Mouse (Mus musculus): Measurements from ENCODE around the gene Dnajc12.
"Not testable (repeated sequence)": the region's sequence is repeated elsewhere in the genome, so short reads cannot be mapped to it uniquely, and the experiment has no call there.

The Dnajc12 gene

DNA sequence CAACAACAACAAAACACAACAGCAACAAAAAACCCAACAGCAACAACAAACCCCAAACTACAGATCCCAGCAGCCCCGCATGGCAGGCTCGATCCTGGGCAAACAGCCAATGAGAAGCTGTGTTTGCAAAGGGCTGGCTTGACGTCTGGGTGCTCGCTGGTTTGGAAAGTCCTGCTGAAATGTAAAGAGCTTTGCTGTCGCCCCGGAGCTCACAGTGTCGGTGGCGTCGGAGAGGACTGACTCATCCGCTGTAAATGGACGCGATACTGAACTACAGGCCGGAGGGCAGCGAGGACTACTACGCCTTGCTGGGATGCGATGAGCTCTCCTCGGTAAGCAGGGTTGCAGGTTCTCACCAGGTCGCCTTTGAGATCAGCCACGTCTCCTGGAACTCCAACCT, 4.2 kb downstream of the Dnajc12 start:
- DNase-seq (ENCODE audit: low spot score) = peak; percentile 74

DNA sequence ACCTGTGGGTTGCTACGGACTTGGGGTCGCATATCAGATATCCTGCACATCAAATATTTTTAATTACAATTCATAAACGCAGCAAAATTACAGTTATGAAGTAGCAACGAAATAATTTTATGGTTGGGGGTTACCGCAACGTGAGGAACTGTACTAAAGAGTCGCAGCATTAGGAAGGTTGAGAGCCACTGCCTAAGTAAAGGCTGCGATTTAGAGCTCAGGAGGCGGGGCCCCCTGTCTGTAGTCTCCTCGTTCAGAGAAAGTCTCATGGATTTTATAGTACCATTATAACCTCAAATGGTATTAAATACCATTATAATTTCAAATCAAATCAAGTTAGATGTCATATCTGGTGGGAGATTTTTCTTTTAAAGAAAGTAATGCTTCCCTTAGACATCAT, 4.7 kb downstream of the Dnajc12 start:
- DNase-seq (ENCODE audit: low spot score) = no peak

DNA sequence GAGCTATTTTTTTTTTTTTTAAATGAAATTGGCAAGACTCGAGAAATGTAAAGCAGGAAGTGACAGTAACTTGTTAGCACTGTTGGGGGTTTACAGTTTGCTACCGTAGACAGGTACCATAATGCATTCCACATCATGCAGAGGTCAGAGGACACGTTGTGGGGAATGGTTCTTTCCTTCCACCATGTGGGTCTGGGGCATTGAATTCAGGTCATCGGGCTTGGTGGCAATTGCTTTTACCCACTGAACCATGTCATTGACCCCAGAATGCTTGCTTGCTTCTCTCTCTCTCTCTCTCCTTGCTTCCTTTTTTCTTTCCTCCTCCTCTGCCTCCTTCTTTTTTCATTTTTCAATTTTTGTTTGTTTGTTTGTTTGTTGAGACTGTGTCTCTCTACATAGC, 6.7 kb downstream of the Dnajc12 start:
- DNase-seq (ENCODE audit: low spot score) = no peak

DNA sequence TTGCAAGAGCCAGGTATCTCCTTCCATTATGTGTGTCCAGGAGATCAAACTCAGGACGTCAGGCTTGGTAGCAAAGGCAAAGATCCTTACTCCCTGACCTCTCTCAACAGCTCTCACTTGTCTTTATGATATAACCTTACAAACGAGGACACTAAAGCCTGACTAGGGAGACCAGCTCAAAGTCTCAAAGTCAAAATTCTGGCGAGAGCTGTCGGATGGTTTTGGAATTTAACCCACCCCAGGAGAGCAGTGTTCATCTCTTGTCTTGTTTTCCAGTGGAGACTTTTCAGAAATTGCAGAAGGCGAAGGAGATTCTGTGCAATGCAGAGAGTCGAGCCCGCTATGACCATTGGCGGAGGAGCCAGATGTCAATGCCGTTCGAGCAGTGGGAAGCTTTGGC, 14.7 kb downstream of the Dnajc12 start:
- no peak for DNase-seq (ENCODE audit: low spot score)

DNA sequence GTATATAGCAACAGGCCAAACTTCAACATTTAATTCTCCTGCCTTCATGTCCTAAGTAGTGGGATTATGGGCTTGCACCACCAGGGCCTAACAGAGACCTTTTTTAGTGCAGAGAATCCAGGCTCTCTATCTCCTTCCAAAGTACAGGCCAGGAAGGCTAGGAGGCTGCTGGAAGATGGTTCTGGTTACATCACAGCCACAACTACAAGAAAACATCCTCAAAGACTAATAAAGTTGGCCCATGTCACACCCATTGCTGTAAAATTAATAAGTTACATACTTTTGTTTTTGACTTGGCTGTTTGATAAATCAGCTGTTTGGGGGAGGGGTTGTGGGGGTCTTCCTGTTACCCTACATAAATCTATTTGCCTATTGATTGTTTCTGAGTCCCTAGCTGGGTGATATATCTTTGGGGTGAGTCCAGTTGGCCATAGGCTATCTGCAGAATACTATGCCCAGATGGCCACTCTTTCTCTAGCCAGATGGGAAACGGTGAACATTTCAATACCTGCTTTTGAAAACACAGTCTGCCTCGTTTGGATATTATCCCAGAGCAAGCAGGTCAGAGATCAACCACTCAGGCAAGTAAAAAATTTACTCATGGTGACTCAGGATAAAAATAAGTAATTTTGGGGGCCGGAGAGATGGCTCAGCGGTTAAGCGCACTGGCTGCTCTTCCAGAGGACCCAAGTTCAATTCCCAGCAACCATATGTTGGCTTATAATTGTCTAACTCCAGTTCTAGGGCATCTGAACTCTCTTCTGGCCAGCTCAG, 20.7 kb downstream of the Dnajc12 start:
- no peak for DNase-seq (ENCODE audit: low spot score)

DNA sequence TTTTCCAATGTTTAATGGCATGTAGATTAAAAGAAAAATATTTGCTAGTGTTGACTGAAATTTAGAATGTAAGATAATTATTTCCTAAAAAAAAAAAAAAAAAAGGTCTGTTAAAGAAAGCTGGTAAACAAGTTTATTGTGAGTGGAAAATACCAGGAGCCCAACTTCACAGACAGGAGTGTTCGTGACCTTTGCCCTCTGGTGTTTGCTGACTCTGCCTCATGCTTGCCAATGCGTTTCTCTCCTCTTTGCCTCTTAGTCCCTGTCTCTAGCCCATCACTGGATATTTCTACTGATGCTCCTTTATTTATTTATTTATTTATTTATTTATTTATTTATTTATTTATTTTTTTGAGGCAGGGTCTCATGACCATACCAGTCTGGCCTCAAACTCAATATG, 21.4 kb downstream of the Dnajc12 start:
- no peak for DNase-seq (ENCODE audit: low spot score)

DNA sequence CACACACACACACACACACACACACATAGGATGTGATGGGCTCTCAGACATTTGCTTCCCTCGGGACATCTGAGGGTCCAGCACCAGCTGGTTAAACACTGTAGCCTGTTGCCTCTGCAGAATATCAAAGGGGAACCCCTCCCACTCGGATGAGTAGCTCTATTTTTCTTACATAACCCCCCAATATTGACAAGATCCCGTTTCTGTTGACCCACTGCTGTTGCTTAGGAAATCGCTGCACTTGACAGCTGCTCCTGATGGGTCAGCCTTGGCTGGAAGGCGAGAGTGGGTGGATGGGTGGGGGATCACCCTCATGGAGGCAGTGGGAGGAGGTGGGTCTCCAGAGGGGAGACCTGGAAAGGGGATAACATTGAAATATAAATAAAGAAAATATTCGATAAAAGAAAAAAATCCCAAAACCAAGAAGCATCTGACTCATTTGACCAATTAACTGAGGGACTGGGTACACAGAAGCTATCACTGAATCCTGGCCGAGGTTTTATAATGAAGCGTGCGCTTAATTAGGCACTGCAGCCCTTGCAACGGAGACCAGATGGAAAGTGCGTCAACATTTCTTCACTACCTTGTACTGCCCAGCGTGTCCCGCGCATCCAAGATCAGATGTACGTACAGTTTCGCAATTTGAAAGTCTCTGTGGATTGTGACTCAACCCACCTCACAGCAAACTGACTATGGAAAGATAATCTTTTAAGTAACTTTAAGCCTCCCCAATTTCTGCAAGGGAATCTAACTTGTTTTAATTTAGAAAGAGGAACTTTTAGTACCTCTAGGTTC, 28.1 kb downstream of the Dnajc12 start:
- DNase-seq (ENCODE audit: low spot score) = no peak

DNA sequence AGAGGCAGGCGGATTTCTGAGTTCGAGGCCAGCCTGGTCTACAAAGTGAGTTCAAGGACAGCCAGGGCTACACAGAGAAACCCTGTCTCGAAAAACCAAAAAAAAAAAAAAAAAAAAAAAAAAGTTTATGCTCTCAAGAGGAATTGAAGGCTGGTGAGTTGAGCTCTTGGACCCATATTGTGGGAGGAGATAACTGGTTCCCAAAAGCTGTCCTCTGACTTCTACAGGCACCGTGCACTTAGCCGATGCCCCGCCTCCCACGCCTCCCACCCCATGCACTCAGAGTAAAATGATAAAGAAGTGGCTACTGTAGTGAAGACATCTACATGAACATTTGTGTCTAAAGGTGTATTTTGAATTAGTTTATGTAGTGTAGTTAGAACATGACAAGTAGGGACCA, 29.4 kb downstream of the Dnajc12 start:
- not testable (repeated sequence) for DNase-seq (ENCODE audit: low spot score)

DNA sequence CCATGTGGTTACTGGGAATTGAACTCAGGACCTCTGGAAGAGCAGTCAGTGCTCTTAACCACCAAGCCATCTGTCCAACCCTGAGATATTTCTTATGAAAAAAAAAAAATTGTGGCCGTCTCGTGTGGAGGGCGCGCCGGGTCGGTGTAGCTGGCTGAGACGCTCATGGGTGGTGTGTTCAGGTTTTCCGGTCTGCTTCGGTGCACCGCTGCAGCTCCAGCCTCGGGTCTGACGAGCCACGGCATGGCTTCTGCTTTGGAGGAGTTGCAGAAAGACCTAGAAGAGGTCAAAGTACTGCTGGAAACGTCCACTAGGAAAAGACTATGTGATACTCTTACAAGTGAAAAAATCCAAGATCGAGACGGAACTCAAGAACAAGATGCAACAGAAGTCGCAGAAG, 30.5 kb downstream of the Dnajc12 start:
- no peak for DNase-seq (ENCODE audit: low spot score)

DNA sequence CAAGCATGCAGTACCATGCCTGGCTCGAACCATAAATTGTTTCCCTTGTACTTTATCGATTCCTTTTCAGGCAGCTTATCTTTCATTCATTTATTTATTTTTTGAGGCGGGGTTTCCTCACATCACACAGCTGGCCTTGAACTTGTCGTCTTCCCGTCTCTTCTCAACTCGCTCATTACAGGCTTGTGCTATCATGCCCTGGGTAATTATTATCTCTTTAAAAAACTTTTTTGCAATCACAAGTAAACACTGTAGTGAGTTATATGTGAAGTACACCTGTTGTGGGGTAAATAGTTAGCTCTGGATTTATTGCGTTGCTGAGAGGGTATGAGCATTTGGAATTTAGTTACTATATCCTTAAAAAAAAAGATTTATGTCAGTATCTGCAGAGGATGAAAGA, 33.0 kb downstream of the Dnajc12 start:
- no peak for DNase-seq (ENCODE audit: low spot score)

DNA sequence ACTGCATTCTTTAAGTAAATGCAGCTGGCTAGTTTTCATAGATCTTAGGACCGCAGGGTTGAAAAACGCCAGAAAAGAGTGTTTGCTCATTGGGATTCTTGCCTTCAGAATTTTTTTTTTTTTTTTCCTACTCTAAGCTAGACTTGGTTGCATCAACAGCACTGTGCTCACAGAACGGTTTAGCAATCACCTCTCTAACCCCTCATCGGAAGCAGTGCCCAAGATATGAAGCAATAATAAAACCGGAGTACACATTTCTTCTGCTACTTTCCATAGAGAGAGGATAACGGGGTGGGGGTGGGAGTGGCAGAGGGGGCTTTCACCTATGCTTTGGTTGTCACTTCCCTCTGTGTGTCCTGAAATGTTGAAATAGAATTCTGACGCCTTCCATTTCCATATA, 33.6 kb downstream of the Dnajc12 start:
- DNase-seq (ENCODE audit: low spot score) = no peak

DNA sequence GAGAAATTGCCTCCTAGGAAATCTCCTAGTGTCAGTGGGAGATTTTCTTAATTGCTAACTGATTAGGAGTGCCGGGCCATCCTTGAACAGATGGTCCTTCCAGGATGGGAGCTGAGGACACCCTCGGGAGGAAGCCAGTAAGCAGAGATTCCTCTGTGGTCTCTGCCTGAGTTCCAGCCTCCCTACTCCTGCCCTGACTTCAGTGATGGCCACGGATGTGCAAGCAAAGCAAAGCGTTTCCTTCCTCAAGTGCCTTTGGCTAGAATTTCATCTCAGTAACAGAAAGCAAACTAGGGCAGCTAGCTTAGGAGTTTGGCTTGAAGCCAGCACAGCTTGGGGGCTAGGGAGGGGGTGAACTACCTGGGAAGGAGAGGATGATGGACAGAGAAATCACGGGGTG, 34.8 kb downstream of the Dnajc12 start:
- no peak for DNase-seq (ENCODE audit: low spot score)

DNA sequence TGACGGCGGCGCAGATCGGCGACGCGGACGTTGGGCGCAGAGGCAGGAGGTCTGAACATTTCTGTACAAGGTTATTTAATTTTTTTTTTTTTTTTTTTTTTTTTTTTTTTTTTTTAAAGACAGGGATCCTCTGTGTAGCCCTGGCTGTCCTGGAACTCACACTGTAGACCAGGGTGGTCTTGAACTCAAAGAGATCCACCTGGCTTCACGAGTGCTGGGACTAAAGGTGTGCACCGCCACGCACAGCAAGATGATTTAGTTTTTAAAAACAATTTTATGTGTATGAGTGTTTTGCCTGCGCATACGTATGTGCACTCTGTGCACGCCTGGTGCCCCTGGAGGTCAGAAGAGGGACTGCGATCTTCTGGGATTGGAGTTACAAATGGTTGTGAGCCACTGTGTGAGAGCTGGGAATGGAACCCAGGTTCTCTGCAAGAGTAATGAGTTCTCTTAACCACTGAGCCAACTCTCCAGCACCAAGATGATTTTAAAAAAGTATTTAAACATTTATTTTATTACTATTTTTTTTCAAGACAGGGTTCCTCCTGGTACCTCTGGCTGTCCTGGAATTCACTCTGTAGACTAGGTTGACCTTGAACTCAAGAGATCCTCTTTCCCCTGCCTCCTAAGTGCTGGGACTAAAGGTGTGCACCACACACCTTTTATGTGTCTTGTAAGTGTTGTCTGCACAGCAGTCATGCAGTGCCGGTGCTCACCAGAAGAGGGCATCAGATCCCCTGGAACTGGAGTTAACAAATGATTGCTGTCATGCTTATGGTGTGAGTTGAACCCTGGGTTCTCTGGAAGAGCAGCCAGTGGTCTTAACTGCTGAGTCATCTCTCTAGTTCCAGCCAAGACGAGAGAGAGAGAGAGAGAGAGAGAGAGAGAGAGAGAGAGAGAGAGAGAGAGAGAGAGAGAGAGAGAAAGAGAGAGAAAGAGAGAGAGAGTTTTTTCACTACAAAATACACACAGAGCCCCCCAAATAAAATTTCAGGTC, 39.8 kb downstream of the Dnajc12 start, which contains the start of gene Gm7075:
TSS of gene Gm7075 (minus strand) at position 51 of the 997 bp plus-strand sequence.
- DNase-seq (ENCODE audit: low spot score) = peak; percentile 52

DNA sequence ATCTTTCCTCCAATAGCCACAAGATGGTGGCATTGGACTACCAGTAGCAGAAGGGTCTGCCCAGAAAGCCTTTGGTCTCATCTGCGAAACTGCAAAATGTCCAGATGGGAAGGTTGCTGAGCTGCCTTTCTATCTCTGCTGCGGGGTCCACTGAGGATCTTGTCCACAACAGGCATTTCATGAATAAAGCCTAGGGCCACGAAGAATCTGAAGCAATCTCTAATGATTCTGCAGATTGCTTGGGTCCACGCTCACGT, 40.4 kb downstream of the Dnajc12 start:
- no peak for DNase-seq (ENCODE audit: low spot score)

DNA sequence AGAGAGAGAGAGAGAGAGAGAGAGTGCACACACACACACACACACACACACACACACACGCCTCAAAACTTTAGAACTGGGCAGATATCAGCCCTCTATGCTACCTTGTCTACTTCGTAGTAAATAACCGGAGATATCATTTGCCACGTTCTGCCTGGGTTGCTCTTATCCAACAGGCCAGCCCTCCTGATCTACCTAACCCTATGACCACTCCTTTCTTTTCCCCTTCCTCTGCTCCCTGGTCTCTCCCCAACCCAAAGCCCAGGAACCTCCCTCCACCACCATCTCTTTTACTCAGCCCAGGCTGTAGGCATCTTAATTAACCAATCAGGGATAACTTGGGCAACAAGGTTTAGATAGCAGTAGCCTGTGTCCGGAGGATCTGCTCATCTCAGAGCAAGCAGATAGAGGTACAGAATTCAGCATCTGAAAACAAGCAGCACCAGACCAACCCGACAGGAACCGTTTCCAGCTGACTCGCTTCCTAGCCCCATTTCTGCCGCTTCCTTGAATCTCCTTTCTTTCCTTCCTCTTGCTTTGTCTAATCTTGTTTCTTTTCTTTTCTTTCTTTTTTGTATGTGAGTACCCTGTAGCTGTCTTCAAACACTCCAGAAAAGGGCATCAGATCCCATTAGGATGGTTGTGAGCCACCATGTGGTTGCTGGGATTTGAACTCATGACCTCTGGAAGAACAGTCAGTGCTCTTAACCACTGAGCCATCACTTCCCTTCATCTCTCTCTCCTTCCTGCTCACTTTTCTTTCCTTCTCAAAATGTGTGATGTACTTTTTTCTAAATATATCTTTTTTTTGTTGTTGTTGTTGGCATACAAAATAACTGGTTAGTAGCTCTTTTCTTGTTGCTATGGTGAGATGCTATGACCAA, 41.6 kb downstream of the Dnajc12 start:
- no peak for DNase-seq (ENCODE audit: low spot score)

DNA sequence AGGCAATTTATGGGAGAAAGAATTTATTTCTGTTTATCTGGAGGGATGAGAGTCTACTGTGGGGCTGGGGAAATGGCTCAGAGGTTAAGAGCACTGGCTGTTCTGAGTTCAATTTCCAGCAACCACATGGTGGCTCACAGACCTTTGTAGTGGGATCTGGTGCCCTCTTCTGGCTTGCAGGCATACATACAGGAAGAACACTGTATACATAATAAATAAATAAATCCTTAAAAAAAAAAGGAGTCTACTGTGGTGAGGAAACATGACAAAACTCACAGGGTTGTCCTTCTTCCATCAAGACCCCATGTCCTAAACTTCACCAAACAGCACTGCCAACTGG, 42.2 kb downstream of the Dnajc12 start:
- peak; percentile 65 for DNase-seq (ENCODE audit: low spot score)

DNA sequence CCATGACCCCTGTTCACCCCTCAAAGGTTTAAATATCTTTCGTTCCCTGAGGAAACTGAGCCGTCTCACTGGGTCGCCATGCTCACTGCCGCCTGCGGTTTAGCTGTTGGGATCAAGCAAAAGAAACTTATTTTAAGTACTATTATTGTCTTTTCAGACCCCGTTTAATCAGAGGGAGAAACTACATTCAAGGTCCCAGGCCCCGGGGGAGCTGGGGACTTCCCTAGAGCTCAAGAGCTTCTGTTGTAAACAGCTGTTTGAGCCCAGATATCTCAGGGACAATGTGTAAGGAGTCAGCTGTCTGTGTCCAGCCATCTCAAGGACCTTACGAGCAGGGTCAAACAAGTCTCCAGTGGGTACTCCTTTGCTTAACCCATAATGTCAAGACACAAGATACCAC, 44.9 kb downstream of the Dnajc12 start:
- DNase-seq (ENCODE audit: low spot score) = no peak

DNA sequence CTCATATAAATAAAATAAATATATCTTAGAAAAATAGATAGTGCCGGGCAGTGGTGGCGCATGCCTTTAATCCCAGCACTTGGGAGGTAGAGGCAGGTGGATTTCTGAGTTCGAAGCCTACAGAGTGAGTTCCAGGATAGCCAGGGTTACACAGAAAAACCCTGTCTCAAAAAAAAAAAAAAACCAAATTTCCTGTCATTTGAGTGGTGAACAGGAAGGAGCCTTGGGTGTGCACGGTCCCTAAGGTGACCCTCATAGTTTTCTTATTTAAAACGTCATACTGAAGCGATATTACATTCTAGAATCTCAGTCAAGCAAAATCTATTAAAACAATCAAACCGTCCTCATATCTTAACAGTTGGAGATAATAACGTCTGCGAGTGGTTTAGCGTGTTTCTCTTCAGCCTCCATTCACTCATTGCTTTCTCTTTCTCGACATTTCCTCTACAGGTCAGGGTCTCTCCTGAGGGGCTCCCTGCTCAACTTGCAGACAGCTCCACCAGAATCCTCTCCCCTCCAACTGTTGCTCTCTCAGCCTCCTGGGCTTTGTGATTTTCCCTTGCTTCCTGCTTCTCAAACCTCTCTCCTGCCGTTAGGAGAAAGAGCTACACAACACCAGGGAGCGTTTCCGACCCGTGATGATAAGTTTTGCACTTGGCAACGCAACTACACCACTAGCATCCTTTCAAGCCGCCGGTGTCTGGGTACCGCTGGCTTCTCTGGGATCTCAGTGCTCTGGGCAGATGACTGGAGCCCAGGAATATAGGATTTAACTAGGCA, 46.2 kb downstream of the Dnajc12 start:
- peak; percentile 56 for DNase-seq (ENCODE audit: low spot score)

DNA sequence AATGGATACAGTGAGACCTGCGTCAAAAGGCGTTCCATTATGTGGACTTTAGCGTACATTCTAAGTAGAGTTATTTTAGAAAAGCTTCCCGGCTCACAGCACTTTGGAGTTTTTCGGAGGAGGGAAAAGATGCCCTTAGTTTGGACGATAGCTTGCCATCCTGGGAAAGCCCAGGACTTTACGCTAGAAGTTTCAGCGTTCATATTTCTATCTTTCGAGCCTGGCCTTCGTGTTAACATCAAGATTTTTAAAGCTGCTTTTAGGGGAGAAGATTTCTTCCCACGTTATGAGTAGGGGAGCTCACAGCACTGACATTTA, 46.7 kb downstream of the Dnajc12 start:
- DNase-seq (ENCODE audit: low spot score) = peak; percentile 1

DNA sequence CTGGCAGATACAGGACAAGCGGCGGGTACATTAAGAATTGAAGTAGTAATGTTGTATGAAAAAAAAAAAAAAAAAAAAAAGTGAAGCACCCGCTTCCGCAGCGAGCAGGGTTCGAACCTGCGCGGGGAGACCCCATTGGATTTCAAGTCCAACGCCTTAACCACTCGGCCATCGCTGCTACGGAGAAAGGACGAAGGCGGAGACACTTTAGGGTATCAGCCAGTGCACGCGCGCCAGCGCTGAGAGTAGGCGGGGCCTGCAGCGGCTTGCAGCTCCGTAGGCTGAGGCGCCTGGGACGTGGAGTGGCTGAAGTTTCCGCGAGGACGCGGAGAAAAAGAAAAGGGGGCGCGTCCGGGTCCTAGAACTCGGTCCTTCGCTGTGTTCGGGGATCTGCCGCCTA, 47.1 kb downstream of the Dnajc12 start:
- peak; percentile 100 for DNase-seq (ENCODE audit: low spot score)

DNA sequence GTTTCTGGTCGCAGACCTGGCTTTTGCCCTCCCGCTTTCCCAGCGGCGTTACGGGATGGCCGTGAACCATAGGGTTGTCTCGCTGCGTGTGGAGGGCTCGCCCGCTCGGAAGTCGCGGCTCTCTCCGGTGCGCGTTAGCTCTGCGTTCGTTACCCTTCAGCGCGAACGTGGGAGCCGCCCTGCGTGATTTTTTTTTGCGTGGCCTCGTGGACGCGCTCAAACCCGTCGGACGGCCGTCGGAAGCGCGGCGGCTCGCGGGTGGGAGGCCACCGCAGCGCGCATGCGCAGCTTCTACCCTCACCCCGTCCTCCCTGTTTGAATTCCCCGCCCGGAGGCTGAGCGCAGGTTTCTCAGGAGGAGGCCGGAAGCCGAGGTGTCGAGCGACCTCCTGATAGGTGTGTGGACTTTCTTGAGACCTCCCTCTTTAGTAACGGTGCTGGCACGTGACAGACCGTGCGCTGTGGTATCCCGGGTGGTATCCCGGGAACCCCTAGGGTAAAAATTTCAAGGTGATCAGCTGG, 47.6 kb downstream of the Dnajc12 start, which contains the start of gene Ctnna3:
TSS of gene Ctnna3 (plus strand) at position 314 of the 521 bp plus-strand sequence.
- peak; percentile 91 for DNase-seq (ENCODE audit: low spot score)
